Mouse (Mus musculus) left cerebral cortex, adult 18-20 months (tissue): ENCODE data around the gene Tuba1a. TPM values are rescaled to one million over a fixed set of nuclear protein-coding genes. Genes with fewer than 3 reads are reported as not detected.
A peak's percentile ranks its signal among the peaks of the same experiment; 100 is the strongest.

ENCODE experiments used
- DNase-seq, 2 experiments: peaks; one replicate each; pipeline ENCODE4 v3.0.0; 2021 to 2022; ENCODE audit warnings: low spot score in 2 of 2, mixed read lengths in 1 of 2
- long read RNA-seq, 2 experiments: library from polyadenylated mRNA; stranded (forward); transcript quantifications; one replicate each; pipeline ENCODE4 v2.0.0; 2021
- total RNA-seq, 2 experiments: library from RNA; stranded (reverse); gene quantifications; 2 replicates each; pipeline ENCODE4 v1.2.3; 2021

The Tuba1a gene
- 100 to 1,000 TPM; 874 to 893 TPM for total RNA-seq
- long read RNA-seq, experiment 1, transcript Tuba1a-201 (4 exons, 1,803 nt), result major isoform, 2,703 of 2,831 reads
- long read RNA-seq, experiment 1, partial matches to known transcripts, result 120 of 2,831 reads
- long read RNA-seq, experiment 1, other reads (novel, unspliced or antisense), result 8 of 2,831 reads
- long read RNA-seq, experiment 2, transcript Tuba1a-201 (4 exons, 1,803 nt), result major isoform, 1,766 of 1,817 reads
- long read RNA-seq, experiment 2, partial matches to known transcripts, result 36 of 1,817 reads
- long read RNA-seq, experiment 2, other reads (novel, unspliced or antisense), result 15 of 1,817 reads

DNA sequence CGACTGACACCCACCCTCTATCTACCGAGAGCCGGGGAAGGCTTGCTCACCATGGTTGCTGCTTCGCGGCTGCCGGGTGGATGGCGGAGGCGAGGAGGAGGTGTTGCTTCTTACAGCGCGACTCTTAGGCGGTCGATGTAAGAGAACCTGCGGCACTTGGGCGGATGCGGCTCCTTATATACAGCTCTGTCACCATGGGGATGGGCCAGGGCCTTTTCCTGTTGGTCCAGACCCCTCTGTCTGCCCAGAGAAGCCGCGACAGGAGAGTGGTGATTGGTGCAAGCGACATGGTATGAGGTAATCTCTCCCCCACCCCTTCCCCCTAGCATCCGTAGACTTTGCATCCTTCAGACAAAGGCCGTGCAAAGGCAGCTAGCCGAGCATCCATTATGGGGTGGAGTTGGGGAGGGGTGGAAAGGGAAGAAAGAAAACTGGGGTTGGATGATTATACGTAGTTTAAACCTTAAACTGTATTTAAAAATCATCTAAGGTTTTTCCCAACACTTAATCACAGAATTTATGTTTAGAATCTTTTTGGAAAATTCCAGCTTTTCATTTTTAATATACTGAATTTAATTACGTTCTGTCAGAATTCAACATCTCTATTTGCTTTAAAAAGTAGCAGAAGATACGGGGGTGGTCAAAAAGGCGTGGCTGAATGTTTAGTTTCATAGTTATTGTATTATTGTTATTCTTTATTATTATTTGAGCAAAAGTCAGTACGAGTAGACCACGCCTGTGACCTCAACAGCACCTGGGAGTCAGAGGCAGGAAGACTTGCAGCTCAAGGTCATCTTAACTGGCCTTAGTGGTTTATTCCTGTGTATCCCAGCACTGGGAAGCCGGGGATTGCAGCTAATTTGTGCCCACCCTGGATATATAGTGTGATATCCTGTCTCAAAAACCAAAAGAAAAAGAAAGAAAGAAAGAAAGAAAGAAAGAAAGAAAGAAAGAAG lies at the start of gene Tuba1a, which contains the start of gene Gm49450:
Gene Tuba1a (minus strand): TSS at position 303 of the 956 bp plus-strand sequence.
Gene Gm49450 (minus strand): TSS at position 151 of the 956 bp plus-strand sequence.
- peak; percentile 96 to 97 for DNase-seq

DNA sequence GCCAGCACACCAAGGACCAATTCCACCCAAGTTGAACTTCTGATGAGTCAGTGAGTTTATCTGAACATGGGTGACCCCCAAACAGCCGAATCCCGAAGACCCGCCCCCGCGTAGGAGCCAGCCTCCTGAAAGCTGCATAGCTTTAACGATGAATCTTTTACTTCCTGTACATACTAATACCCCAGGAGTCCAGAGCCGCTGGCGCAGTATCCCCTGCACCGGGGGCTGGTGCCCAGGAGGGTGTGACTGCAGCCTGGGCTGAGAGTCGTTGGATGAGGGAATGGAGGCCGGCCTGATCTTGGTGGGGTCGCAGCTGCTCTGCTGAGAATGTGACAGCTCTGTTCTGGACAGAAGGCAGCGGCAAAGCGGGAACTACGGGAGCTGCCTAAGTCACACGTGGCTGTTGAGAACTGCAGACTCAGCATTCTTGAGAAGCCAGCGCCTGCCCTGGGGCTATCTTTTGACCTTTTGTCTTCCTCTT lies 48.0 kb upstream of the Tuba1a start:
- no peak for DNase-seq

DNA sequence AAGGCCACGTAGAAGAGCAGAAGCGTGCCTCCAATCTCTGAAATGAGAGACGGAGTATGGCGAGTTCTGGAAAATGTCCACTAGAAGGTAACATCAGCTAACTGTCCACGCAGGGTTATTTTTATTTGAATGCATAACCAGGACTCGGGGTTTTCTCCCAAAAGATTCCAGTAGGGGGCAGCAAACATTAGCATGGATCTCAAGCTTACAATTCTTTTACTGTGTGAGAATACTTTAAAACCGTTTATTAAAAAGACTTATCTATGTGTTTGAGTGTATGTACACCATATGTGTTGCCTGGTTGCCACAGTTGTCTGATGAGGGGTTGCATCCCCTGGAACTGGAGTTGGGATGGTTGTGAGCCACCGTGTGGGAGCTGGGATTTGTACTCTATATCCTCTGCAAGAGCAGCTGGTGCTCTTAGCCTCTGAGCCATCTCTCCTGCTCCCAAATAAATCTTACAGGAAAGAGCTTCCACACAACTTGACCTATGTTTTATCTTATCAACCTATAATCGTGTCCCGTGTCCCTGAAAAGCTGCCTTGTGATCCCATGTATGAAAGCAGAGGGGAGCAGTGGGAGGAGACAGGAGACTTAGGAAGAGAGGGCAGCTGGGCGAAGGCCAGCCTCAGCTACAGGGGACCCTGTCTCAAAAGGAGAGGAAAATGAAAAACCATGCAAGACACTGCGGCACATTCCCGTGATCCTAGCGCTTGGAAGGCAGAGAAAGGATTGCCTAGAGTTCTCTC lies 47.2 kb upstream of the Tuba1a start:
- DNase-seq, result peak; percentile 59 to 66

DNA sequence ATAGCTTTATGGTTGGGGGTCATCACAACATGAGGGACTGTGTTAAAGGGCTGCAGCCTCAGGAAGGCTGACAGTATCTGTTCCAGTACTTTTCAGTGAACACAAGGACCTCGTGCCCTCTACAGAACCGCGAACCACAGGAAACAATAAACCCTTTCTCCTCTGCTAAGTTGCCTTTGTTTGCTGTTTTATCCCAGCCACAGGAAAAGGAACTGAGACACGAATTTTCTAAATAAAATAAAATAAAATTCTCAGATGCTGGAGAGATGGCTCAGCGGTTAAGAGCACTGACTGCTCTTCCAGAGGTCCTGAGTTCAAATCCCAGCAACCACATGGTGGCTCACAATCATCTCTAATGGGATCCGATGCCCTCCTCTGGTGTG lies 45.3 kb upstream of the Tuba1a start:
- no peak for DNase-seq

DNA sequence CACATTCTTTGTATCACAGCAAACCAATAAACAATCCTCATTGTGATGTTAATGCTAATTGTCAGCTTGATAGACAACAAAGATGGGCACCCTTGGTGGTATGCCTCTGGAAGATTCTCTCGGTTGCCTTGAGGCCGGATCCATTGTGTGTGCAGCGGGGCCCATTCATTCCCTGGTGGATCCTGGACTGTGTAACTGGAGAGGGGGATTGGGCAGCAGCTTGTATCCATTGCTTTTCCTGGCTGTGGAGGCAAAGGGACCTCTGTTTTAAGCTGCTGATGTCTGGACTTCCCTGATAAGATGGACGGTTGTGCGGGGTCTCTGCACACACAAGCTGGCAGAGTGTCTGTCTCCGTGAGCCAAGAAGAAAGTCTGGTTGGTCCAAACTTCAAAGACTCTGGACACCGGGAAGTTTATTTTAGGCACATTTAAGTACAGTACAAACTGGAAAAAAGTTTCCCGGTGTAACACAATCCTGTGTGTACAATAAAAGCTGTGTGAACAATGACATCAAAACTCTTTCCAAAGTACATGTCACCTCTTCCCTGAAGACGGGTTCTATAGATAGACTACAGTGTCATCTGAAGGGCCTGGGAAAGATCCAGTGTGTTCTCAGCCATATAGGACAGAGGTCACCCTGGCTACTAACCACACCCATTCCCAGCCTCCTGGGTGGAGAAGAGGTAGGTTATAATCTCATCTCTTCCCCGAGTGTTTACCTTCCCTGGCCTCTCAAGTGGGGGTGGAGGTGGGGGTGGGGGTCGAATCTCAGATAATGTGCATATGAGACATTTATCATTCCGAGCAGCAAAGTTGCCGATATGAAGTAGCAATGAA lies 44.7 kb upstream of the Tuba1a start:
- DNase-seq, result no peak

DNA sequence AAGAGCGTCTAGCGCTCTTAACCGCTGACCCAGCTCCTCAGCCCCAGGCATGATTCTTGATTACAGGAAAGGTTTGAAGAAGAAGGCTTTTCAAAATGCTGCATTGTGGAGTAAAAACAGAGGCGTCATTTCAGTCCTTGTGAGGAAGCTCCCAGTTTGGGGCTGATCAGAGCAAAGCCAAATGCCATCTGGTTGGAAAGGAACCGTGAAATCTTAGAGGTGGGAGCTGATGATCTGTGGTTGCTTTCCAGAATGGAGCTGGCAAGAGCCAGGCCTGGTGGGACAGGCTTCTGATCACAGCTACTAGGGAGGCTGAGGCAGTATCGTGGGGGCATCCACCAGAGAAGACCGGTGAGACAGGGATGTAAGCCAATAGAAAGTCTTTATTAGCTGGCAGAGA lies 43.3 kb upstream of the Tuba1a start:
- no peak for DNase-seq

DNA sequence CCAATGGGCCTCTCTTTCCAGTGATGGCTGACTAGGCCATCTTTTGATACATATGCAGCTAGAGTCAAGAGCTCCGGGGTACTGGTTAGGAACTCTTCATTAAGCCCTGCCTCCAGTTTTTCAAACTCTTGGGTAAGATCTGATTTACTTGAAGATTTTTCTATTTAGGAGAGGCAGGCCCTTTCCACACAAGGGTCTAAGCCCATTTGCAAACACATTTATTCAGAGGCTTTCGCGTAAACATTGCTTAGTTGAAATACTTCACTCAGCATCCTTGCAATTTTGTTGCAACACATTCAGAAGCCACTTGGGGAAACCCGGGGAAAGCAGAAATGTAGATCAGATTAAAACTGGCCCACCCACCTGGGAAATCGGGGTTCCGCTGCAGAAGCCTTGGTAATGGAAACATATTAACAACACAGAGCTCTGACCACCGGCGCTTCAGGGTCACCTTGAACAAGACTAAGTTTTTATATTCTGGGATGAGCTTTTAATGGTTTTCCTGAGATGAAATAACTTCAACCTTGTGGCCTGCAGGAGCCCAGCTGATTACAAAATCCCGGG lies 41.5 kb upstream of the Tuba1a start:
- DNase-seq, result no peak

DNA sequence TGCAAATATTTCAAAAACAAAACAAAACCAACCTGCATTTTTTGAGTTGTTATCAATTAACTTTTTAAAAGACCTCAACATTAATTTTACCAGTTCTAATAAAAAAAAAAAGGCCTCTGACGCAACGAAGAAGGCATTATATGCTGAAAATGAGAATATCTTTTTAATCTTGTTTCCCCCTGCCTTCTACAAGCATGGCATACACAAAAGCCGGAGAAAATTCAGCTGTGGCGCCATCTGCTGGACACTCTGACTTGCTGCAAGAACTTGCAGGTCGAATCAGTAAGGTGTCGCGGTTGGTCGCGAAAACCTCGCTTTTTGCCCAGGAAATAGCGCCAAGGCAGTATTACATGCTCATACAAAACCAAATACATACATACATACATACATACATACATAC lies 40.4 kb upstream of the Tuba1a start:
- peak; percentile 83 to 88 for DNase-seq

DNA sequence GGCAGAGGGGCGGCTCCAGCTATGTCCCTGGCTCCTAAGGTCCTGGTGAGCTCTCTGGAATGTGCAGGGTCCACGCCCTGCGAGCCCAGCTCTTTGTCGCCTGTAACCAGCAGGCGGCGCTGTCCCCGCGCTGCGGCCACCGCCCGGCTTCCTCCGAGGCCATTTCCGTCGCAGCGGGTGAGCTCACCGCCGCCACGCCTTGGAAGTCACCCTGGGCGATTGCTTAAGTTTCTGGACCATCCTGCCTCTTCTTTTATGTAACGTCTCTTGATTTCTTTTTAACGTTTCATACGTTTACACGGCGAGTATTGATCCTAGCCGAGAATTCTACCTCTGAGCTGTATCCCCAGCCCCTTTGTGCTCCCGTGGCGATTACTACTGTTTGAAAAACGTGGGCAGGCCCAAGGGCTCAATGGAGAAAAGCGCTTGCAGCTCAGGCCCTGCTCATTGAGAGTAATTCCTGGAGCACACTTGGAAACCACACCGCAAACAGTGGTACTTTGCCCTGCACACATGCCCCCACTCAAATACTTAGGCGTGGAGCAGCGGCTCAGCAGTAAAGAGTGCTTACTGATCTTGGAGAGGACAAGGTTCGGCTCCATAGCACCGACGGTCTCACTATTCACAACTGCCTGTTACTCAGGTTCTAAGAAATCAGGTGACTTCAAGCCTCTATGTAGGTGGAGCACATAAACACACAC lies 39.7 kb upstream of the Tuba1a start:
- DNase-seq, result peak; percentile 95 to 97

DNA sequence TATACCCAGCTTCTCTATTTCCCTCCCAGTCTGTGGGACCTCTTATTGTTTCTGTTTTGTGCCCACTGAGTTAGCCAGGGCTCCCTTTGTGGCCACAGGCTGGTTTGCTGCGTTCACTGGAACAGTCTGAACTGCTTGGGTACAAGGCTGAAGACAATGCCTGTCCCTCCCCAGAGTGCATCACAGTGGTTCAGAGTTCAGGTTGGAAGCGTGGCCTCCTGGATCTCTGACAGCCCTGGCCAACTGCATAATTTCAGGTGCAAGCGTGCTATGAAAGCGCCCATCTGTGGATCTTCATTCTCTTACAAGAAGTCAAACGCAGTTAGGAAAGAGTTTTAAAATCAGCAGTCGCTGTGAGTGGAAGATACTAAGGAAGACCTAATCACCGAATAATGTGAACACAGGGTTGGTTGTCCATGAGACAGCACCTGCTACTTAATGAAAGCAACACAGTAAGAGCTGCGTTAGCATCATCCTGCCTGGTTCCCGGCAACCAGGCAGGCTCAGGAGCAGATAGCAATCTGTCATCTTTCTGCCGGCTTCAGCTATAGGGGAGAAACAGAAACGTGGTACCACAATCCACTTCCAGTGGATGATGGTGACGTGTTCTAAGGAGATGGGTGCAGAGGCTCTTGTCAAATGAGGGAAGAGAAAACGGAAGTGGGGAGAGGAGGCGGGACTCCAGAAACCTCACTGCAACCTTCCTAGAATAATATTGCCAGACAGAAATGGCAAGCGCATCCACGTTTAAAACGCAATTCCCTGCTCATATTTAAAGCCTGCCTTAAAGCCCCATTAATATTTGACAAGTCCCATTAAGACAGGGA lies 38.8 kb upstream of the Tuba1a start:
- peak; percentile 70 to 81 for DNase-seq

DNA sequence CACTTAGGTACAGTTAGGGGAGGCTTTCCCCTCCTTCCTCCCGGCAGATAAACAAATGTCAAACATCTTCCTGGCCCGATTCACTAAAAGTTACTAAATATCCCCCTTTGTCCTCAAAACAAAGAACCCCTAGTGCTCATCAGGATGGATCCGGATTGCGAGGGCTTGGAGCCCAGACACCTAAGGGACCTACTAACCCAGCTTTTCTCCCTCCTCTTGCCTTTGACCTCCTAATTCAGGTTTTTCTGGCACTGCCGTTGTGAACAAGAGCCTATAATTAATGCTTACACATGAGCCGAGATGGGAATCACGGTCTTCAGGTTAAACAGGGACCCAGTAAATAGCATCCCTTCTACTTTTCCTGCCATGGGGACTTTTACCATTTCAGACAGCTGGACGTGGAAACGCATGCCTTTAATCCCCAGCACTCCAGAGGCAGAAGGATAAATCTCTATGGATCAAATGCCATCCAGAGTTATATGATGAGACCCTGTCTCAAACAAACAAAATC lies 38.1 kb upstream of the Tuba1a start:
- DNase-seq, result no peak

DNA sequence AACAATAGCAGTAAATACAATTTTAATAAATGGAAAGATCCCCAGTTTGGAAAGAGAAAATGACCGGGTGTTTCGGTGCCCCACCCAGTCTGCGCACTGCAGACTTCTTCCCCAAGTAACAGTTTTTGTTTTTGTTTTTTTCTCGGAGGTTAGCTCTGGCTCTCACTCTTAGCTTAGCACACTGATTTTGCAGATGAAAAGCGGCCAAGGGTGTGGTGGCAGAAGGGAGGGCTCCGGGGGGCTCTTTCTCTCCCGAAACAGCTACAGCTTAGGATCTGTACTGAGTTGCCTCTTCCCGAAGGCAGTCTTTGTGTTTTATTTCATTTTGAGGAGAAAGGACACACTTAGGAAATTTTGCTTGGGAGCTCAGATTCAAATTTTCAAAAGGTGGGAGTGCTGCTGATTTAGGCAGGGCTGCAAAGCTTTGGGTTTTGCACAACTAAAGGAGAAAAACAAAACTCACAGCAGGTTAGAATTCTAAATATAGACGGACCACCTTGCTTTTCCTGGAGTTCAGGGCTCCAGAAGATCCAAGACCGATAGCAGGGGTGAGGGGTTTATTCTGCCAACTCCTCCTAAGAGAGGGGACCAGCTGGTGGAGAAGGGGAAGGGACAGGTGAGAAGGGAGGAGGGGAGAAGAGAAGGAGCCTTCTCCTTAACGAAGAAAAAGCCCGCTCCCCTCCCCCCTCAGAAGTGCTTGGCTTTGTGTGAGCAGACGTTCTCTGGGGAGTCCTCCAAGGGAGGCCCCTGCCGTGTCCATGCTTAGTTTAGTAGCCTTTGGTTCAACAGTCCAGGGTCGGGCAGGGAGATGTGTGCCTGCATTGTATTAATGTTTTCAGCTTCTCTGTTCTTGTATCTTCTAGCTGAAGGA lies 37.4 kb upstream of the Tuba1a start:
- DNase-seq, result no peak

DNA sequence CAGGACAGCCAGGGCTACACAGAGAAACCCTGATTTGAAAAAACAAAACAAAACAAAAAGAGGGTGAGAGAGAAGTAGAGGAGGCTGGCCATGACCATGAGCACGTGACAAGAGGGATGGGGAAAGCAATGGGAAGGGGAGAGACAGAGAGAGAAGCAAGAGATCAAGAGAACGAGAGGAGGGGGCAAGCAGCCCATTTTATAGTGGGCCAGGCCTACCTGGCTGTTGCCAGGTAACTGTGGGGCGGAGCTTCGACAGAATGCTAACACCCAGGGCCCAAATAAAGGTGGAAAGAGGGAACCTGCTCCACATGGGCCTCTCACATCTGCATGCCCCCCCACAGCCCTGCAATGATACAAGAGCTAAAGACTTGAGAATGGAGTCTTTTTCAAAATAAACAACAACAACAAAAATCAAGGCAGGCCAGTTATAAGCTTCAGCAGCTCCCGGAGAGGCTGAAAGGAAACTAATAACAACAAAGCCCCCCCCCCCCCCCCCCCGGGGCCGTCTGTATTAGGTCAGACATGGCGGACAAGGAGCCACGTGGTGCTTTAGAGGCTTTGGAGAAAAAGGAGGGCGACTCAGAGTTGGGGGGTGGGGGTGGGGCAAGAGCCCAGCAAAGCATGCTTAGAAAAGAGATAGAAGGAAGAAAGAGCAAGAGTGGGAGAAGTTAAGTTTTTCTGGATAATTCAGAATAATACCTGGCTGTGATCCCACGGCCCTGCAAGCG lies 36.4 kb upstream of the Tuba1a start:
- DNase-seq, result no peak

DNA sequence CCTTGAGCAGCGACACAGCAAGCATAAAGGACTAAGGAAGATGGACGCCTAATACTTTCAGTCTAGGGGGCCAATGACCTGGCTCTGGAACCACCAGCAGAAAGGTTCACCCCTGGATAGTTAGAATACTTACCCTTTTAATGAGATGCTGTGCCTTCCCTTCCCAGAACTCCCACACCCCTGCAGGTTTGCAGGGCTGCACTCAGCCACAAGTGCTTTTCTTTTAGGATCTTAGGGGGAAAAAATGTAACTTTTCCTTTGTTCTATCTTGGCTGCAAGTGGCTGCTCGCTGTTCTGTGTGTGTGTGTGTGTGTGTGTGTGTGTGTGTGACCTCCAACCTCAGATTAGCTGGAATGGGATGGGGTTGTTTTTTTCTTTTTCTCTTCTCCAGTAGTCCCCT lies 35.3 kb upstream of the Tuba1a start:
- no peak for DNase-seq

DNA sequence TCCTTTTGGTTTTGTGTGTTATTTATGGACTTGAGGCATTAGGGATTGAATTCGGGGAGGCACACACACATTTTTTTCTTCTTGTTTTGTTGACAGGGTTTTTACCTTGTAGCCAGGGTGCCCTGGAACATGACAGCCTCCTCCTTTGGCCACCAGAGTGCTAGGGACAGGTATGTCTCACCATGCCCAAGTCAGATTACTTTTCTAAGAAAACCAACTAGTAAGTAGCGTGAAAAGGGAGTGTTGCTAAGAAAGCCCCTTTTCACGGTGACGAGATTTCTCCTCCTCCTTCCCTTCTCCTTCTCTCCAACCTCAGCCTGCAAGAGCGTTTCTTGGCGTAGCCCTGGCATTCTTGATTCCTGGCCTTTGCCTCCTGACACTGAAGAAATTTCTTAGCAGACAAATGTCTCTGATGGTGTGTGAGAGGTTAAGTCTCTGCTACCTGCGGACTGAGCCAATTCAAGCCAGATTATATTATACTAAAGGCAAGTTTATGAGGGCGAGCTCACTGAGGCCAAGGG lies 34.2 kb upstream of the Tuba1a start:
- DNase-seq, result no peak

DNA sequence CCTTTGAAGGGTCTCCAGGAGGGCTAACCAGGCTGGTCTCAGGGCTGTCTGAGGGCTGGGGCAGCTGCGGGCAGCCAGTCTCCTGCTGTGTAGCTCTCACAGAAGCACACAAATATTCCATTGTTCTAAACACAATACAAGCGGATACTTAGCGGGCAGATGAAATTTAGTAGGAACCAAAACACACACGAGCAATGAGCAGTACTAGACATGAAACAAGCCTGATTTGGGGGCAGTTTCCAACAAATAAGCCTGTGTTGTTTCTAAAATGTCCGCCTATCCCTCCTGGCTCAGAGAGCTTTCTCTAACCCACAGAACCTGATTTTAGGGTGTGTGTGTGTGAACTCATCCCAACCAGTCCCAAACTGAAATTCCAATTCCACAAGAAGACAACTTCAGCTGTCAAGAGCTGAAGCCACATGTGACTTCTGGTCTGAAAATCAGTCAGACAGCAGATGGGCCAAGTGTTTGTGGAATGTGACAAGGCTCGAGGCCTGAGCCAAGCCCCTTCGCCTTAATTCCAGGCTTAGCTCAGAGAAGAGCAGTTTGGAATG lies 33.7 kb upstream of the Tuba1a start:
- no peak for DNase-seq
